Mouse (Mus musculus): ENCODE results near the gene Exosc3. TPM values are rescaled to one million over a fixed set of nuclear protein-coding genes. Genes with fewer than 3 reads are reported as not detected.

Exosc3 gene
- total RNA-seq (2023) = 44.8 TPM

DNA sequence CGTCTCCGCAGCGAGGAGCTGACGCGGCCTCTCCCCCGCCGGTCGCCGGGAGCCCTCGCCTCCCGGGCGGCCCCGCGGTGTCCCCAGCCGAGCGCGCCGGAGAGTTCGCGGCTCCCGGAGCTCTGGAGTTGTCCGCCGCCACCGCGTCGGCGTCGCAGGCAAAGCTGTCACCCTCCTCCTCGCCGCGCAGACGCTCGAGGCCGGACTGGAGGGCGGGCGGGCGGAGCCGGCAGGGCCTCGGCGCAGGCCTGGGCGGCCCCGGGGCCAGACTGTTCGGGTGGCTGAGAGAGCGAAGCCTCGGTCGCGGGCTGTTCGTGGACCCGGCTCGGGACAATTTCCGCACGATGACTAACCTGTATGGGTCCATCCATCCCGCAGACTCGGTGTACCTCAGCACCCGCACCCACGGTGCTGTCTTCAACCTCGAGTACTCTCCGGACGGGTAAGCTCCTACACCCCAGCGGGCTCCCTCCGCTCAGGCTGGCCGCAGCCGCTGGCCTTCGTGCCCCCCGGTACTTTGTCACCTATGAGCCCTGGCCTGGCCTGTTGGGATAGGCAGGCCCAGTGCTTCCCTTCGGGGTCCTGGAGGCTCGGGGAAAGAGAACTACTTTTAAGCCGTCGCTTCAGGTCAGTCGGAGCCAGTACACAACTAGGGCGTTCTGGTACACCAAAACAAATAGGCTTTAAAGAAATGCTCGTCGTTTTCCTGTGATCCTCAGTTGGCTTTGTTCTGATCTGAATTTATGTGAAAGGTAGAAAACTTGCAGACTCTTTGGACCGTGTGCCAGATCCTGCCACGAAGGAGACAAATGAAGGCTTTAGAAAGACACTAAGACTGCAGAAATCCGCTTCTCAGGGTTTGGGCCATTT lies at the start of gene Exosc3:
Gene Exosc3, minus strand, starts transcription at position 447 of the 870 bp plus-strand sequence.

DNA sequence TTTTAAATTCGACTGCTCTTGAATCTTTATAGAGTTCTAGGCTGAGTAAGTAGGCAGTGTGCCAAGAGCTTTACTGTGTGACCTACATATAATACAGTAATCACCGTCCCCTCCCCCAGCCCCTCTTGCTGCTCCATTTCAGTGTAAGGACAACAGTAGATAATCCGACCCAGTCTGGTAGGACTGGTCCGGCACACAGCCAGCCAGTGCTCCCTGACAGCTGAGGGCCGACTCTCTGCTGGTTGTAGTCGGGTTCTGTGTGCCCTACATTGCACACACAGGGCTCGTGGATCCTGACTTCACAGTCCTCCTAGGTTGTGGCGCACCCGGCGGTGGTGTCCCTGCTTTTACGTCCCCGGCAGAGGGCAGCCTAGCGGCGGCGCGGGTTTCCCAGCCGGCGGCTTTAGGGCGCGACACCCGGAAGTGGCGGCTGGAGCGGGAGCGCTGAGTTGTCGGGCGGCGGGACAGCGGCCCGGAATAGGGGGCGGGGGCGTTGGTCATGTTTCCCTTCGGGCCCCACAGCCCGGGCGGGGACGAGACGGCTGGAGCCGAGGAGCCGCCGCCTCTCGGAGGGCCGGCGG lies 773 bp downstream of the Exosc3 start, which contains the start of gene Dcaf10:
Gene Dcaf10, plus strand, starts transcription at position 433 of the 581 bp plus-strand sequence.

DNA sequence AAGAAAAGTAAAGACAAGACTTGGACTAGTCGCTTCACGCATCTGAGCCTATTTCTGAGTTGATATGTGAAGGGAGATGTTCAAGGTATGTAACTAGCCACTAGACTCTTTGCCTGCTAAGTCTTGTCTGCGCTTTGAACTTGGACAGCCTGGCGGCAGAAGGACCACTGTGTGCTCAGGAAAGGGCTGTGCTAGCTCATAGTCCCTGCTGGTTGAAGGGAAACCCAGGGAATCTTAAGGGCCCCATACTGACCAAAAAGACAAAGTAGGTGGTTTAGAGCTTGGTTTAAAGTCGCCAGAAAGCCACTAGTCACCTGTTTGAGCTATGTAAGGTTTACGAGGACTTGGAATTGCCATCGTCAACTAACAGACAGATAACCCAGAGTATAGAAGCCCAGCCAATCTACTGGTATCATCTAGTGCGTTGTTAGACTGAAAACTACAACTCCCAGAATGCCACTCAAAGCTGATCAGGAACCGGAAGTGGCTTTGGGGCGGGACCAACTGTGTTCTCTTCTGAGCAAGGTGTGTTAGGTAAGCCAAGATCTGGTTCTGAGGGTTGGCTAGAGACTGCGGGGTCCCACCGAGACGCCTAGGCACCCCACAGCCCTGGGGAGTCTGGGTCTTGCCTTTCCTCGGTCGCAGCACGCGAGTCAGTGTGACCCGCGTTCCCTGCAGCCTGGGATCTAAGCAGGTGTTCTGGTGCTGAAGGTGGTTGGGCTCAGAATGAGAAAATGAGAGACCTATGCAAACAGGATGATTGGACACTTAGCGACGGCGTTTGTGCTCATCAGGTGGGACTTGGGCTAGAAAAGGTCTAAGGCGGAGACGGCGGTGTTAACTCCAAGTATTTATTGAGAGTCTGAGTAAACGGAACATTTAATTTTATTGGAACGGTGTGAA lies 45.6 kb downstream of the Exosc3 start, which contains the start of gene Trmt10b:
Gene Trmt10b, plus strand, starts transcription at position 466 of the 903 bp plus-strand sequence.

Other genes starting within 250 kb of the Exosc3 start
- 41.2 TPM for gene Tomm5, start 234.6 kb downstream of the Exosc3 start, total RNA-seq (2023)
- gene Frmpd1, start 157.9 kb downstream of the Exosc3 start, total RNA-seq (2023) = 2.1 TPM
- gene Trmt10b, start 45.6 kb downstream of the Exosc3 start, total RNA-seq (2023) = 9.3 TPM
- gene Dcaf10, start 631 bp downstream of the Exosc3 start, total RNA-seq (2023) = 24.4 TPM
- gene Slc25a51, start 66.0 kb upstream of the Exosc3 start, total RNA-seq (2023) = 67.6 TPM
- gene Shb, start 189.7 kb upstream of the Exosc3 start, total RNA-seq (2023) = 2.6 TPM